Mouse (Mus musculus): Measurements from ENCODE around the gene Rbfox3. TPM values are rescaled to one million over a fixed set of nuclear protein-coding genes. Genes with fewer than 3 reads are reported as not detected.

Gene Rbfox3
- polyA plus RNA-seq, 1 experiment from 2014 or later, result 0.76 TPM

DNA sequence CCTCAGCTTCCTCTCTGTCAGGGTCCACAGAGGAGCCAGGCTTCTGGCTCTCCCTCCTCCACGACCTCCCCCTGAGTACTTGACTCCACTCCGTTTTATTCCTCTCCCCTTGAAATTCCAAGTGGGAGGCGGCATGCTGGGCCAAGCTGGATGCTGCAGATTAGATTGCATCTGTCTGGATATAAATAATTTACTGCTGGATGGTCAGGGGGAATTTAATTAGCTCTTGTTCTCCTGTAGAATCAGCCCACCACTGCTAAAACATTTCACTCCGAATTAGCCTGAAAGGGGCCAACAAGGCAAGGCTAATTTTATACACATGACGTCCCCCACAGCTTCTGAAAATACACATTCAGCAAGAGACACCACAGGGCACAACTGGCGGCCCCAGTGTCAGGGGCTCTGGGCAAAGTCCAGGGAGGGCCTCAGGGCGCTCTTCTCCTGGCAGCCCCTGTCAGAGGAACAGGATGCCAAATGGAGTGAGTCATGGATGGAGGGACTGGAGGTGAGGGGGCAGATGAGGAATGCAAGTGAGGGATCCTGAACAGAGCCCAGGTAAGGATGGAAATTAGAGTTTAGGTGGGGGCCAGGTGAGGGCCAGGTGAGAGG, 36.8 kb downstream of the Rbfox3 start:
- 35% methylated on average over 7 of the region's 7 CpGs for WGBS
- Histone ChIP-seq H3K4me1 (replicated peaks; ENCODE audit: control insufficient read depth, insufficient read depth) (no peaks in the 10 kb centered on the region), H3K9me3 (ENCODE audit: control insufficient read depth, low read length) (no peaks in the 10 kb centered on the region), H3K4me2 (replicated peaks; ENCODE audit: low read depth) (no peak overlapping the region), H3K4me3 (ENCODE audit: low read depth, low read length) (no peak overlapping the region), H3K36me3 (ENCODE audit: control insufficient read depth, insufficient read depth, low read length) (no peaks in the 10 kb centered on the region), H3K27ac (replicated peaks) (no peak overlapping the region), H3K9ac (ENCODE audit: low read length) (no peak overlapping the region), H3K27me3 (ENCODE audit: control insufficient read depth, insufficient read depth, low read length) (no peaks in the 10 kb centered on the region)
- TF ChIP-seq EP300 (optimal IDR thresholded peaks at IDR 0.05) (no peak), CTCF (IDR thresholded peaks at IDR 0.05; ENCODE audit: low read depth) (no peak)
- DNase-seq (ENCODE audit: low spot score) (no peak), ATAC-seq (ENCODE audit: low FRiP score, low TSS enrichment) (no peak)

- 62% methylated on average over 11 of the region's 11 CpGs for WGBS
- no peak overlapping the region for H3K4me2 ChIP-seq (replicated peaks; ENCODE audit: low read depth)
- H3K9me3 ChIP-seq (ENCODE audit: control insufficient read depth, low read length), result no peaks in the 10 kb centered on the region
- H3K36me3 ChIP-seq (ENCODE audit: control insufficient read depth, insufficient read depth, low read length), result no peaks in the 10 kb centered on the region
- no peak overlapping the region for H3K4me3 ChIP-seq (ENCODE audit: low read depth, low read length)
- no peak overlapping the region for H3K9ac ChIP-seq (ENCODE audit: low read length)
- ATAC-seq (ENCODE audit: low FRiP score, low TSS enrichment), result no peak
- H3K27me3 ChIP-seq (ENCODE audit: control insufficient read depth, insufficient read depth, low read length), result no peaks in the 10 kb centered on the region
- no peaks in the 10 kb centered on the region for H3K4me1 ChIP-seq (replicated peaks; ENCODE audit: control insufficient read depth, insufficient read depth)
- no peak for DNase-seq (ENCODE audit: low spot score)
- TF ChIP-seq EP300 (optimal IDR thresholded peaks at IDR 0.05), result no peak
- TF ChIP-seq CTCF (IDR thresholded peaks at IDR 0.05; ENCODE audit: low read depth), result no peak
- no peak overlapping the region for H3K27ac ChIP-seq (replicated peaks)
Measured at GRCm38 (mm10) chr11:118874022-118874421, 37.4 kb downstream of the Rbfox3 start.

GRCm38 (mm10) chr11:118871527-118871926, 39.9 kb downstream of the Rbfox3 start:
- WGBS, result 80% methylated on average over 10 of the region's 10 CpGs
- H3K36me3 ChIP-seq (ENCODE audit: control insufficient read depth, insufficient read depth, low read length), result no peaks in the 10 kb centered on the region
- no peak overlapping the region for H3K4me2 ChIP-seq (replicated peaks; ENCODE audit: low read depth)
- H3K27ac ChIP-seq (replicated peaks), result no peak overlapping the region
- H3K4me1 ChIP-seq (replicated peaks; ENCODE audit: control insufficient read depth, insufficient read depth), result no peaks in the 10 kb centered on the region
- DNase-seq (ENCODE audit: low spot score) (no peak), ATAC-seq (ENCODE audit: low FRiP score, low TSS enrichment) (no peak)
- H3K9me3 ChIP-seq (ENCODE audit: control insufficient read depth, low read length), result no peaks in the 10 kb centered on the region
- no peak overlapping the region for H3K4me3 ChIP-seq (ENCODE audit: low read depth, low read length)
- H3K9ac ChIP-seq (ENCODE audit: low read length), result no peak overlapping the region
- no peaks in the 10 kb centered on the region for H3K27me3 ChIP-seq (ENCODE audit: control insufficient read depth, insufficient read depth, low read length)
- TF ChIP-seq CTCF (IDR thresholded peaks at IDR 0.05; ENCODE audit: low read depth), result no peak
- no peak for TF ChIP-seq EP300 (optimal IDR thresholded peaks at IDR 0.05)

DNA sequence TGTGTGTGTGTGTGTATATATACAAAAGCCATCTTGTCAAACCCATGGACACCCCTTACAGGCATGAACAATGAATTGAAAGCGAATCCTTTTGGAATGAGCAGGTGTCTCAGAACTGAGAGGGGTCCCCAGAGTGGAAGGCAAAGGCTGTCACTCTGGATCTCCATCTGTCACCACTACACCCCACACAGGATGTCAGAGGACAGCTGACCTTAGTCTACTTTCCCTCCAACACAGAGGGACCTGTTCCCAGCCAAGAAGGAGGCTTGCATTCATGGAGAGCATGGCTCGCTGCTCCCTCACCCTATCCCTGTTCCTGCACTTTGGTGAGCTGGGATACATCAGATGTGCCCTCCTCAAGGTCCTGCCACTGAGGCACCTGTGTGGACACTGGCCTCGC, 48.0 kb downstream of the Rbfox3 start:
- Histone ChIP-seq H3K9me3 (ENCODE audit: control insufficient read depth, low read length) (no peaks in the 10 kb centered on the region), H3K4me2 (replicated peaks; ENCODE audit: low read depth) (no peak overlapping the region), H3K4me1 (replicated peaks; ENCODE audit: control insufficient read depth, insufficient read depth) (no peaks in the 10 kb centered on the region), H3K9ac (ENCODE audit: low read length) (no peak overlapping the region), H3K4me3 (ENCODE audit: low read depth, low read length) (no peak overlapping the region), H3K27ac (replicated peaks) (no peak overlapping the region), H3K27me3 (ENCODE audit: control insufficient read depth, insufficient read depth, low read length) (no peaks in the 10 kb centered on the region), H3K36me3 (ENCODE audit: control insufficient read depth, insufficient read depth, low read length) (no peaks in the 10 kb centered on the region)
- ATAC-seq (ENCODE audit: low FRiP score, low TSS enrichment), result no peak
- no peak for TF ChIP-seq CTCF (IDR thresholded peaks at IDR 0.05; ENCODE audit: low read depth)
- no peak for TF ChIP-seq EP300 (optimal IDR thresholded peaks at IDR 0.05)
- 76% methylated on average over 3 of the region's 3 CpGs for WGBS
- no peak for DNase-seq (ENCODE audit: low spot score)

- TF ChIP-seq EP300 (optimal IDR thresholded peaks at IDR 0.05) (no peak), CTCF (IDR thresholded peaks at IDR 0.05; ENCODE audit: low read depth) (no peak)
- WGBS, result 80% methylated on average over 15 of the region's 15 CpGs
- Histone ChIP-seq H3K4me2 (replicated peaks; ENCODE audit: low read depth) (no peak overlapping the region), H3K36me3 (ENCODE audit: control insufficient read depth, insufficient read depth, low read length) (no peaks in the 10 kb centered on the region), H3K9me3 (ENCODE audit: control insufficient read depth, low read length) (no peaks in the 10 kb centered on the region), H3K4me3 (ENCODE audit: low read depth, low read length) (no peak overlapping the region), H3K4me1 (replicated peaks; ENCODE audit: control insufficient read depth, insufficient read depth) (no peaks in the 10 kb centered on the region), H3K9ac (ENCODE audit: low read length) (no peak overlapping the region), H3K27ac (replicated peaks) (no peak overlapping the region), H3K27me3 (ENCODE audit: control insufficient read depth, insufficient read depth, low read length) (no peaks in the 10 kb centered on the region)
- ATAC-seq (ENCODE audit: low FRiP score, low TSS enrichment) (no peak), DNase-seq (ENCODE audit: low spot score) (no peak)
Measured at GRCm38 (mm10) chr11:118861801-118862431, 49.5 kb downstream of the Rbfox3 start.

GRCm38 (mm10) chr11:118861246-118861645, 50.2 kb downstream of the Rbfox3 start:
- no peak for ATAC-seq (ENCODE audit: low FRiP score, low TSS enrichment)
- Histone ChIP-seq H3K4me2 (replicated peaks; ENCODE audit: low read depth) (no peak overlapping the region), H3K4me3 (ENCODE audit: low read depth, low read length) (no peak overlapping the region), H3K36me3 (ENCODE audit: control insufficient read depth, insufficient read depth, low read length) (no peaks in the 10 kb centered on the region), H3K27ac (replicated peaks) (no peak overlapping the region), H3K9ac (ENCODE audit: low read length) (no peak overlapping the region), H3K4me1 (replicated peaks; ENCODE audit: control insufficient read depth, insufficient read depth) (no peaks in the 10 kb centered on the region), H3K27me3 (ENCODE audit: control insufficient read depth, insufficient read depth, low read length) (no peaks in the 10 kb centered on the region), H3K9me3 (ENCODE audit: control insufficient read depth, low read length) (no peaks in the 10 kb centered on the region)
- WGBS, result 81% methylated on average over 6 of the region's 6 CpGs
- TF ChIP-seq CTCF (IDR thresholded peaks at IDR 0.05; ENCODE audit: low read depth) (no peak), EP300 (optimal IDR thresholded peaks at IDR 0.05) (no peak)
- no peak for DNase-seq (ENCODE audit: low spot score)

Data from stomach, postnatal 0 days (tissue).